Comparison of ENCODE assay signal across 24 mouse cellular contexts in genomic region chr1:96774174-96774573, GRCm38 (mm10).
DNase-seq lines count a peak whose midpoint lies in the region; ATAC-seq and TF ChIP-seq lines count a peak whose summit lies in the region.
"Had no signal": no experiment of that assay in that cellular context is flagged by ENCODE, and none has a peak within 500 bp of the region (broad histone marks: within the 10 kb centered on the region; RNA-seq: fewer than 3 reads in every experiment).

No protein-coding gene starts in this region.

- DNase-seq in forebrain, embryonic 14.5 days (ENCODE audit: low spot score): no peak
- DNase-seq in forebrain, embryonic 10.5 days (ENCODE audit: extremely low spot score, low spot score): no peak
- DNase-seq in midbrain, embryonic 11.5 days (ENCODE audit: low spot score, missing footprints): no peak
- DNase-seq in midbrain, postnatal 0 days (ENCODE audit: low spot score): no peak
- no peak for DNase-seq in forebrain, postnatal 0 days
- DNase-seq: adrenal gland, adult 8-10 months; adrenal gland, postnatal 25 days; cerebellum, adult 11 months; cerebellum, adult 18-20 months; cerebellum, adult 8-10 months; cerebellum, adult 9-11 months; cerebellum, postnatal 14 days; cerebellum, postnatal 36 days; embryo, embryonic 11 days had no signal

- H3K4me2 ChIP-seq in forebrain, embryonic 14.5 days (ENCODE audit: low read length): no peak overlapping the region
- no peak overlapping the region for H3K4me2 ChIP-seq in midbrain, embryonic 11.5 days
- no peak overlapping the region for H3K4me2 ChIP-seq in midbrain, postnatal 0 days (ENCODE audit: low read depth, low read length, poor library complexity, severe bottlenecking)
- H3K4me2 ChIP-seq in midbrain, embryonic 16.5 days (ENCODE audit: low read length): no peak overlapping the region
- H3K4me2 ChIP-seq in midbrain, embryonic 15.5 days: no peak overlapping the region
- H3K4me2 ChIP-seq in forebrain, postnatal 0 days (ENCODE audit: low read depth): no peak overlapping the region
- H3K4me2 ChIP-seq: embryonic facial prominence, embryonic 13.5 days; embryonic facial prominence, embryonic 15.5 days had no signal

- no peaks in the 10 kb centered on the region for H3K27me3 ChIP-seq in forebrain, embryonic 14.5 days (replicated peaks; ENCODE audit: control insufficient read depth, insufficient read depth, low read length)
- no peaks in the 10 kb centered on the region for H3K27me3 ChIP-seq in forebrain, embryonic 10.5 days (ENCODE audit: poor library complexity, severe bottlenecking)
- H3K27me3 ChIP-seq in midbrain, embryonic 11.5 days (ENCODE audit: control insufficient read depth, insufficient read depth, low read length): no peaks in the 10 kb centered on the region
- H3K27me3 ChIP-seq in midbrain, postnatal 0 days (ENCODE audit: insufficient read depth, low read length): no peaks in the 10 kb centered on the region
- H3K27me3 ChIP-seq in midbrain, embryonic 16.5 days (ENCODE audit: control insufficient read depth, insufficient read depth, low read depth, low read length): no peaks in the 10 kb centered on the region
- H3K27me3 ChIP-seq in midbrain, embryonic 15.5 days (replicated peaks): no peaks in the 10 kb centered on the region
- H3K27me3 ChIP-seq in forebrain, postnatal 0 days (ENCODE audit: insufficient read depth, low read length): no peaks in the 10 kb centered on the region
- H3K27me3 ChIP-seq: CH12.LX; embryonic facial prominence, embryonic 13.5 days; embryonic facial prominence, embryonic 15.5 days; Patski had no signal

- 87% methylated on average over 4 of the region's 4 CpGs for WGBS in forebrain, embryonic 14.5 days
- 93% methylated on average over 4 of the region's 4 CpGs for WGBS in forebrain, embryonic 10.5 days
- WGBS in midbrain, embryonic 11.5 days: 95% methylated on average over 4 of the region's 4 CpGs
- WGBS in midbrain, postnatal 0 days: 89% methylated on average over 4 of the region's 4 CpGs
- WGBS in midbrain, embryonic 16.5 days: 88% methylated on average over 4 of the region's 4 CpGs
- 91% methylated on average over 4 of the region's 4 CpGs for WGBS in midbrain, embryonic 15.5 days
- WGBS in forebrain, postnatal 0 days: 88% methylated on average over 4 of the region's 4 CpGs

- H3K9ac ChIP-seq in forebrain, embryonic 14.5 days (ENCODE audit: low read length): no peak overlapping the region
- H3K9ac ChIP-seq in midbrain, embryonic 11.5 days (ENCODE audit: low read length): no peak overlapping the region
- H3K9ac ChIP-seq in midbrain, postnatal 0 days (replicated peaks; ENCODE audit: low read length, poor library complexity, severe bottlenecking): no peak overlapping the region
- no peak overlapping the region for H3K9ac ChIP-seq in midbrain, embryonic 16.5 days (ENCODE audit: low read depth, low read length)
- H3K9ac ChIP-seq in midbrain, embryonic 15.5 days: no peak overlapping the region
- no peak overlapping the region for H3K9ac ChIP-seq in forebrain, postnatal 0 days
- H3K9ac ChIP-seq: embryonic facial prominence, embryonic 13.5 days; embryonic facial prominence, embryonic 15.5 days had no signal

- H3K4me3 ChIP-seq in forebrain, embryonic 14.5 days (ENCODE audit: low read depth, low read length): no peak overlapping the region
- no peak overlapping the region for H3K4me3 ChIP-seq in forebrain, embryonic 10.5 days
- no peak overlapping the region for H3K4me3 ChIP-seq in midbrain, embryonic 11.5 days (ENCODE audit: low read depth, low read length)
- H3K4me3 ChIP-seq in midbrain, postnatal 0 days (ENCODE audit: low read depth, low read length): no peak overlapping the region
- H3K4me3 ChIP-seq in midbrain, embryonic 16.5 days (ENCODE audit: low read depth, low read length): no peak overlapping the region
- H3K4me3 ChIP-seq in midbrain, embryonic 15.5 days: no peak overlapping the region
- H3K4me3 ChIP-seq in forebrain, postnatal 0 days (ENCODE audit: low read depth, low read length): no peak overlapping the region
- H3K4me3 ChIP-seq: embryonic facial prominence, embryonic 13.5 days; embryonic facial prominence, embryonic 15.5 days; erythroblast, embryonic 14.5 days had no signal

- H3K27ac ChIP-seq in forebrain, embryonic 14.5 days (ENCODE audit: low read depth, low read length): no peak overlapping the region
- H3K27ac ChIP-seq in forebrain, embryonic 10.5 days: no peak overlapping the region
- no peak overlapping the region for H3K27ac ChIP-seq in midbrain, embryonic 11.5 days (ENCODE audit: low read depth, low read length)
- H3K27ac ChIP-seq in midbrain, postnatal 0 days (ENCODE audit: low read depth, low read length): no peak overlapping the region
- no peak overlapping the region for H3K27ac ChIP-seq in midbrain, embryonic 16.5 days (ENCODE audit: low read length)
- no peak overlapping the region for H3K27ac ChIP-seq in midbrain, embryonic 15.5 days
- no peak overlapping the region for H3K27ac ChIP-seq in forebrain, postnatal 0 days (ENCODE audit: low read depth, low read length)
- H3K27ac ChIP-seq: embryonic facial prominence, embryonic 13.5 days; embryonic facial prominence, embryonic 15.5 days had no signal

- no peaks in the 10 kb centered on the region for H3K9me3 ChIP-seq in forebrain, embryonic 14.5 days (replicated peaks; ENCODE audit: control insufficient read depth, low read length)
- no peaks in the 10 kb centered on the region for H3K9me3 ChIP-seq in forebrain, embryonic 10.5 days
- H3K9me3 ChIP-seq in midbrain, embryonic 11.5 days (ENCODE audit: control insufficient read depth, low read length): no peaks in the 10 kb centered on the region
- H3K9me3 ChIP-seq in midbrain, postnatal 0 days (ENCODE audit: low read length): no peaks in the 10 kb centered on the region
- H3K9me3 ChIP-seq in midbrain, embryonic 16.5 days (replicated peaks; ENCODE audit: control insufficient read depth, low read length, poor library complexity, severe bottlenecking): no peaks in the 10 kb centered on the region
- no peaks in the 10 kb centered on the region for H3K9me3 ChIP-seq in midbrain, embryonic 15.5 days
- no peaks in the 10 kb centered on the region for H3K9me3 ChIP-seq in forebrain, postnatal 0 days (ENCODE audit: low read length)
- H3K9me3 ChIP-seq: embryonic facial prominence, embryonic 13.5 days; embryonic facial prominence, embryonic 15.5 days; G1E had no signal

- no peaks in the 10 kb centered on the region for H3K4me1 ChIP-seq in forebrain, embryonic 14.5 days (ENCODE audit: control insufficient read depth, insufficient read depth, low read length)
- H3K4me1 ChIP-seq in forebrain, embryonic 10.5 days: no peaks in the 10 kb centered on the region
- H3K4me1 ChIP-seq in midbrain, embryonic 11.5 days (ENCODE audit: control insufficient read depth, insufficient read depth, low read length): no peaks in the 10 kb centered on the region
- no peaks in the 10 kb centered on the region for H3K4me1 ChIP-seq in midbrain, postnatal 0 days (ENCODE audit: insufficient read depth, low read length)
- no peaks in the 10 kb centered on the region for H3K4me1 ChIP-seq in midbrain, embryonic 16.5 days (ENCODE audit: control insufficient read depth, insufficient read depth, low read length)
- no peaks in the 10 kb centered on the region for H3K4me1 ChIP-seq in midbrain, embryonic 15.5 days
- H3K4me1 ChIP-seq in forebrain, postnatal 0 days (ENCODE audit: insufficient read depth): no peaks in the 10 kb centered on the region
- H3K4me1 ChIP-seq: embryonic facial prominence, embryonic 13.5 days; embryonic facial prominence, embryonic 15.5 days had no signal

- no peak for TF ChIP-seq CTCF in midbrain, postnatal 0 days (IDR thresholded peaks at IDR 0.05)
- no peak for TF ChIP-seq CTCF in forebrain, postnatal 0 days (IDR thresholded peaks at IDR 0.05; ENCODE audit: low read depth)

- H3K36me3 ChIP-seq in forebrain, embryonic 14.5 days (ENCODE audit: control insufficient read depth, insufficient read depth, low read length): no peaks in the 10 kb centered on the region
- H3K36me3 ChIP-seq in forebrain, embryonic 10.5 days (replicated peaks): no peaks in the 10 kb centered on the region
- no peaks in the 10 kb centered on the region for H3K36me3 ChIP-seq in midbrain, embryonic 11.5 days (ENCODE audit: control insufficient read depth, insufficient read depth, low read length)
- H3K36me3 ChIP-seq in midbrain, postnatal 0 days (ENCODE audit: insufficient read depth, low read length): no peaks in the 10 kb centered on the region
- H3K36me3 ChIP-seq in midbrain, embryonic 16.5 days (ENCODE audit: control insufficient read depth, insufficient read depth, low read length): no peaks in the 10 kb centered on the region
- no peaks in the 10 kb centered on the region for H3K36me3 ChIP-seq in midbrain, embryonic 15.5 days (replicated peaks)
- H3K36me3 ChIP-seq in forebrain, postnatal 0 days (ENCODE audit: insufficient read depth): no peaks in the 10 kb centered on the region
- H3K36me3 ChIP-seq: embryonic facial prominence, embryonic 13.5 days; embryonic facial prominence, embryonic 15.5 days; G1E had no signal

- ATAC-seq in forebrain, embryonic 14.5 days: peak; percentile 40
- ATAC-seq in midbrain, embryonic 11.5 days (ENCODE audit: low FRiP score): 0 out of 2 replicates have a peak, but pooled peaks have one; percentile 33
- ATAC-seq in midbrain, postnatal 0 days (ENCODE audit: low FRiP score): no peak
- ATAC-seq in midbrain, embryonic 16.5 days: 0 out of 2 replicates have a peak, but pooled peaks have one; percentile 42
- no peak for ATAC-seq in midbrain, embryonic 15.5 days (replicated peaks)
- ATAC-seq in forebrain, postnatal 0 days: peak; percentile 60; the same call in 1 of the 2 replicates
- no peak for ATAC-seq in CD4-positive, CD25-positive, alpha-beta regulatory T cell, adult 4 months
- ATAC-seq: activated CD4-positive, CD25-positive, alpha-beta regulatory T cell, adult 4 months; Patski had no signal

Comparison
In these comparisons a context has a peak if more than half of its experiments do, and no peak if none do; other contexts are left out.
1. ATAC-seq: peak in forebrain, embryonic 14.5 days (single experiment), midbrain, embryonic 11.5 days (single experiment), midbrain, embryonic 16.5 days (single experiment) and forebrain, postnatal 0 days (single experiment); none in midbrain, postnatal 0 days (single experiment), midbrain, embryonic 15.5 days (single experiment) and CD4-positive, CD25-positive, alpha-beta regulatory T cell, adult 4 months (single experiment).